Mouse (Mus musculus) kidney, postnatal 4 days (tissue): ENCODE data around the gene Napepld.
"Not testable (repeated sequence)": the region's sequence is repeated elsewhere in the genome, so short reads cannot be mapped to it uniquely, and the experiment has no call there.

ENCODE experiments used
- DNase-seq, 2 experiments: peaks; one replicate each; pipeline ENCODE4 v3.0.0; 2021; ENCODE audit warnings: mixed read lengths in 2 of 2

Napepld gene

GRCm38 (mm10) chr5:21701351-21702008, at the start of gene Napepld:
TSS of gene Napepld (minus strand) at chr5:21701396.
- DNase-seq = peak; percentile 100

DNA sequence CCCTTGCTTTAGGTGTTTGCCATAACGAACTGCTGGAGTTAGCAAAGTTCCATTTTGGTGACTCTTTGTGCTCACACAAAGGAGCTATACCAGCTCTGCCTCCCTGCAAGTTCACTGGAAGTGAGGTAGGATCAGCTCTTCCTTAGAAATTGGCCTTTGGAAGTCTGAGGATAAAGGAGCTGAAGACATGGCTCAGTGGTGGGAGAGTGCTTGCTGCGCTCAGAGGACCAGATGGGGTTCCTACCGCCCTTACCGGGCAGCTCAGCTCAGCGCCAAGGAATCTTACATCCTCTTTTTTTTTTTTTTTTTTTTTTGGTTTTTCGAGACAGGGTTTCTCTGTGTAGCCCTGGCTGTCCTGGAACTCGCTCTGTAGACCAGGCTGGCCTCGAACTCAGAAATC, 44.8 kb upstream of the Napepld start:
- DNase-seq = no peak

- no peak for DNase-seq
Measured at GRCm38 (mm10) chr5:21744651-21745050, 43.5 kb upstream of the Napepld start.

DNA sequence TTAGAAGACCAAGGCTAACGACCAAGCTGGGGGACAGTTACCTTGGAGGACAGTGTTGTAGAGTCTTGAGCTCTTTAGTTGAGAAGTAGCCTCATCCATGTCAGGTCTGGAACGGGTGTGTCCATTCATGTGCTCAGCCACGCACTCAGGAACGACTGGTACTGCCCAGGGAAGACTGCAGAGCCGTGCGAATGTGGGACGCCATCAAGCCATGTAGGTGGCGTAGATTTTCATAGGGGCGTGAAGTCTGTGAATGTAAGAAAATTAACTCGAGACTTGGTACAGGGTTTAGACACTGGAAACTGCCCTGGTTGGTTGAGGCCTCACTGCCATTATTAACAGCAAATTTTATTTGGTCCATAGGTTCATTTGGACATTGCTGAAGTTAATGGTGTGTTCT, 42.4 kb upstream of the Napepld start:
- DNase-seq = no peak

- DNase-seq = no peak
Measured at GRCm38 (mm10) chr5:21739881-21740280, 38.7 kb upstream of the Napepld start.

DNA sequence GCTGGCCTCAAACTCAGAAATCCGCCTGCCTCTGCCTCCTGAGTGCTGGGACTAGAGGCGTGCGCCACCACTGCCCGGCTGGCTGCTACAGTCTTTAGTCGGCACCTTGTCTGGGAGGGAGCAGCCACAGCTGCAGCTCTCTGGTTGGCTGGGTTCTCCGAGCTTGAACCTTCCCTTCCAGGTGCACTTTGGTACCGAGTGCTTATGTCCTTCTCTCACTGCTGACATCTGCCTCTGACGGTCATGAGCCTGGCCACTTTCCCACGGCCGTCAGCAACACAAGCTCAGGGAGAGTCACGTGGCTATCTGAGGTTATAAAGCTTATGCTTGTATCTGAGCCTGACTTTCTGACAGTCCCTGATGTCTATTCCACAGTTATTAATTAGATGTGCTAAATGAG, 37.9 kb upstream of the Napepld start:
- DNase-seq = peak; percentile 11 to 34

- DNase-seq = no peak
Measured at GRCm38 (mm10) chr5:21737620-21738019, 36.4 kb upstream of the Napepld start.

DNA sequence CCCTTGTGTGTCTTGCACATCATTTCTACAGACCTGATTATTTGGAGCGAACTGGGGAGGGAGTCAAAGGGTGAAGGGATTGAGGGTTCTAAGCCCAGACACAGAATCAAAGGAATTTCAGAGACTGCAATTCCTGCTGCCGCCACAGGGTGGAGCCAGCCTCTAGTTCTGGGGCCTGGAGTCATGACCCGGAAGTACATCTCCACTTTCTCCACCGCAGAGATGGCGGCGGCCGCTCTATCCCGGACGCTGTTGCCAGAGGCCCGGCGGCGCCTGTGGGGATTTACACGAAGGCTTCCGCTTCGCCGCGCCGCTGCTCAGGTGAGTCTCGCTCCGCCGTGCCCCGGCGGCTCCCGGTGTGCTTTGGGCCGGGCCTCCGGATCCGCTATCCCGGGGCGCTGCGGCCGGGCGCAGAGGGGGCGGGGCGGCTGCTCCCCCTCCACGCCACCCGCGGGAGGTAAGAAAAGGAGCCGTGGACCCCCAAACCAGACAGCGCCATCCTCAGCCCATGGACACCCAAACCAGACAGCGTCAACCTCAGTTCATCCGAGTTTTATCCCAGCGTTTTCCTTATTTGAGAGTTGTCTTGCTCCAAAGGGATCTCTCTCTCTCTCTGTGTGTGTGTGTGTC, 35.9 kb upstream of the Napepld start, which contains the start of gene Pmpcb:
Gene Pmpcb (plus strand): TSS at position 186 of the 630 bp plus-strand sequence.
- DNase-seq = peak; percentile 91 to 94

DNA sequence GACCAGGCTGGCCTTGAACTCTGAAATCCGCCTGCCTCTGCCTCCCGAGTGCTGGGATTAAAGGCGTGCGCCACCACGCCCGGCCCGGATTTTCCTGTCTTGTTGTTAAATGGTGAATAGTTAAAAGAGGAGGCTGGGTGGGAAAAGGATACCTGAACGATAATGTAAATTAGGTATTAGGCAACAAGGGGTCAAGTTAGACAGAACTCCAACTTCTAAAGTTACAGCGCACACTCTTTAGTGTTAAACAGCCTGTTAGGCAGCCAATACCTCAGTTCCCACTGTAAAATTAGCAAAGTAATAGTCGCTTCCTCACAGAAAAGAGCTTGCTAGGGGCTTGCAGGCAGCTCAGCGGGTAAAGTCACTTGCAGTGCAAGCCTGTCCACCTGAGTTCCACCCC, 34.9 kb upstream of the Napepld start:
- DNase-seq = no peak

GRCm38 (mm10) chr5:21735584-21735983, 34.4 kb upstream of the Napepld start:
- peak; percentile 89 to 92 for DNase-seq

- DNase-seq = peak in 1 of 2 experiments; percentile 17
Measured at GRCm38 (mm10) chr5:21735100-21735499, 33.9 kb upstream of the Napepld start.

DNA sequence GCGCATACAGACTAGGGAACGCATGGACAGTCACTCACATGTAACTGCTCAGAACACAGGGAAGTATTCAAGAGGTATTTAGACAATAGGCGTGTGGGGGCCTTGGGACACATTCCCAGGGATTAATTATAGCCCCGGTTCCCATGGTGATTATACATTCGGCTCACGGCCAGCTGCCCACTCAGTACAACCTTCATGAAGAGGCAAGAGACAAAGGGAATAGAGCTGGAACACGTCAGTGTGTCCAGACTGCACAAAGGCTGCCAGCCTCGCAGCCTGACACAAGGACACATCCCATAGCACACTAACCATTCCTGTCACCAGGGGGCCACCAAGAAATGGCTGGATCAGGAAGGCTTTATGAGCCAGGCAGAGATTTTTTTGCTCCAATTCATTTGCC, 31.7 kb upstream of the Napepld start:
- DNase-seq = peak; percentile 79 to 85

DNA sequence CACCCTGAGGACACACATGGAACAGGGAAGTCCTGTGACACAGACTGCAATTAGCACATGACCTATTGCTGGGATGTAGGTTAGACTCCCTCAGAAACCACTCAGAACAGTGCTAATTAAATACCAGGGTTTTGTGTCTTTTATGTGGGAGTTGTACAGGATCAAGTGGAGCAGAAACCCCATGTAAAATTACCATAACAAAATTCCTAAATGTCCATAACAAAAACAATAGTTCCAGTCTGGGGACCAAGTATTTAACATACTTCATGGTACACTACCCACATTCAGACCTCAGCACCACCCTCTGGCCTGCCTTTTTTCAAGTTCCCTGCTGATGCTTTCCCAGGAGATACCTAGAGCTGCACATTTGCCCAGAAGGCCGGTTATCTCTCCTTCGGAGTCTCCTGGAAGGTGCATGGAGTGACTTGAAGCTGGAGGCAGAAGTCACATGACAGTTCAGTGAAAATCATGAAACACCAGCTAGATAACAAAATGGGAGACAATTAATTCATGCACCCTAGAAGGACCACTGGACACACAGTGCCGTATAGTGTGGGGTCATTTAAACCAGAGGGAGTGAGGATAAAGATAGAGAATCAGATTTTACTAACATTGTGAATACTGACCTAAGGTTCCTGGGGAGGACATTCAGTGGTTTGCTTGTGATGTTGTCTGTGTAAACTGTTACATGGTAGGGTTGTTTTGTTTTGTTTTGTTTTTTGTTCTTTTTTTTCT, 31.1 kb upstream of the Napepld start:
- DNase-seq = peak; percentile 4 to 19

DNA sequence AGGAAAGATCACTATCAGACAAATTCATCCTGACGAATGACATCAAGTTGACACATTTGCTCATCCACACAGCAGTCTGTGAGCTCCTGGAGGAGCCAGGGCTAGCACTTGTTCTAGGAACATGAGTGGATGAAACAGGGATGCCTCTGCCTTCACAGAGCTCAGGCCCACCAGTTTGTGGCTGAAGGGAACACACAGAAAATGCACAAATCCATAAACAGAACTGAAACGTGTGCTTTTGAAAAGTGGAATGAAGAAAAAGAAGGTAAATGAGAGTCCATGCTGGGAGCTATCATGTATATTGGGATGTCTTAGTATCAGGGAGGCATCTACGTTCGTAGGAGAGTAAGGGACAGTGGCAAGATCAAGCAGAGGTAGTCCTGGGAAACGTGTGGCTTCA, 27.9 kb upstream of the Napepld start:
- DNase-seq = no peak

DNA sequence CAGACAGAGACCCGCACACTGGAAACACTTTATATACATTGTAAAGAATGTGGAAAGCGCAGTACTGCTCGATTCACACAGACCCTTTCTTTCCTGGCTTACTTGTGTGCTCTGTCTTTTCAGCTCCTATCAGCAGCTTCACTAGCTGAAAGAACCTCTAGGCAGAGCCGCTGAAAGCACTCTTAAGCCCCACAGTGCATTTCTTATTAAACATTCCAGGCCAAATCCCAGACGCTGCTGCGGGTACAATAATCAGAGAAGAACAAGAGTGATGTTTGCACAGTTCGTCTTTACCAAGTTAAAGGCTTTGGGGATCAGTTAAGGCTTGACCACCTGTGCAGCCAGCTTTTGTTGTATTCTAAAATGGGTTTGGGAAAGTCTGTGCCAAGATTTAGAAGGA, 23.7 kb upstream of the Napepld start:
- DNase-seq = no peak

DNA sequence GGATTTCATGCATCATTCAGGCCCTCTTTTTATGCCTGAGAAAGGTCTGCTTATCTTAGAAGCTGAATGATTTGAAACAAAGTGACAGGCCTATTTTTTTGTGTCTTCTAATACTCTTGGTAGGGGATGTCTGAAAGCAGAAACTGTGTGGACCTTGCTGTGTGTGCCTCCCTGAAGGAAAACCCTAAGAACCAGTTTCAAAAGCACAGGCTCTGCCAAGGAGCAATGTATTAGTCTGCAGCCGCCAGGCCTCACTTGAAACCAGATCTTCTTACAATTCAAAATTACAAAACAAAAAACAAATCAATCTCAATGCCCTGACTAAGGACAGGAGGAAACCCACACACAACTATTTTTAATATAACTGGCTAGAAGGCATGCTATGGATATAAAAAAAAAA, 23.2 kb upstream of the Napepld start:
- DNase-seq = no peak

GRCm38 (mm10) chr5:21719209-21719608, 18.0 kb upstream of the Napepld start:
- no peak for DNase-seq

- no peak for DNase-seq
Measured at GRCm38 (mm10) chr5:21718546-21718945, 17.4 kb upstream of the Napepld start.

GRCm38 (mm10) chr5:21717165-21717715, 16.0 kb upstream of the Napepld start:
- no peak for DNase-seq

- no peak for DNase-seq
Measured at GRCm38 (mm10) chr5:21714447-21714846, 13.3 kb upstream of the Napepld start.

DNA sequence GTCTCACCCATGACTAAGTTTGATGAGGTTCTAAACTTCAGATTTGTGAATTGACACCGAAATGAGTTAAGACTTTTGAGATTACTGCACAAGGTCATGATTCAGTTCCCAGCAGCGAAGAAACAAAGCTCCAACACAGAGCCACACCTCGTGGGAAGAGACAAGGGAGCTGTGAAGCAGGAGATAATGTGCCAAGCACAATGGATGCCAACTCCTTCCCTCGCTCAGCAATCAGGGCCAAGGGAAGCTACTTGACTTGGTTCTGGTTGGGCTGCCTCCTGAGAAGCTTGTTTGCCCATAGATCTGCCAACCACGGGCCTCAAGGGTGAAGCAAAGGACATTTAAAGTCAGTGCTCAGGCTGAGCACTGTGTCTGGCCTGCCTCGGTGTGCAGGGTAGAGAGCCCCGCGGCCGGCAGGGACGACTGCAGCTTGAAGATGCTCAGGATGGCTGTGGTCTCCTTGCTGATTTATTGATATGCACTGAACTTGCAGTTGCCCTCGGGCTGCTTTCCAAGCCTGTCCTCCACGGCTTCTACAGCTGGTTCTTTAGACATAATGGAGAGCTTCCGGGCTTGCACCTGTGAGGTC, 11.0 kb upstream of the Napepld start:
- peak; percentile 34 to 55 for DNase-seq

DNA sequence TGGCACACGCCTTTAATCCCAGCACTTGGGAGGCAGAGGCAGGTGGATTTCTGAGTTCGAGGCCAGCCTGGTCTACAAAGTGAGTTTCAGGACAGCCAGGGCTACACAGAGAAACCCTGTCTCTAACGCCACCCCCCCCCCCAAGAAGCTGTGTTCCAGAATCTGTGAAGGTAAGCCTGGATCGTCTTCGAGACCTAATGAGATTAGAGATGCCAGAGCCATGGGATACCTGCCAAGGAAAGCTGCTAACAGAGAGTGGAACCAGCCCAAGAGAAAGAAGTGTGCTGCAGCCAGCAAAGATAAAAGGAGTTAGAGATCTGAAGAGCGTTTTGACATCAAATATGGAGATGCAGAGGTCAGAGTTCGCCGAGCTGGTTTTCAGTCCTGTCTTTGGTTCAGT, 6.8 kb upstream of the Napepld start:
- not testable (repeated sequence) for DNase-seq

DNA sequence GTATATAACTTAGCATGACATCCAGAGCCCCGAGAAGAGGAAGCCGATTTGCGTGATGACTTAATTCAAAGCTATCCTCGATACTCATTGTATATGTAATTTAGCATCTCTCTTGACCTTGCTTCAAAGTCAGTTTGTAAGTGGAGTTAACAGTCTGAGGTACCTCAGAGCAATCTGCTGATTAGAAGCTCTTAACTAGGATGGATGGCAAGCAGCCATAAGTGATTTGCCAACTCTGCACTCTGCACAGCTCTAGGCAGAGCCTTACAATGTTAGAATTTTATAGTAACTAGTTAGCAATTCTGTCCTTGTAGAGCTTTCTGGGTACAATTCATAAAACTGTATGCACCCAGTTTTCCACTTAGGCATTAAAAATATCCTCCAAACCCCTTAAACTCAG, 5.3 kb upstream of the Napepld start:
- no peak for DNase-seq
